Mouse (Mus musculus) adipocyte (in vitro differentiated cells): ENCODE data around the gene Flt1.
"Not testable (repeated sequence)": the region's sequence is repeated elsewhere in the genome, so short reads cannot be mapped to it uniquely, and the experiment has no call there.

Experiments used
- DNase-seq: peaks from one replicate; pipeline ENCODE4 v3.0.0-alpha.2; 2016; ENCODE audit warnings: low spot score

Gene Flt1

DNA sequence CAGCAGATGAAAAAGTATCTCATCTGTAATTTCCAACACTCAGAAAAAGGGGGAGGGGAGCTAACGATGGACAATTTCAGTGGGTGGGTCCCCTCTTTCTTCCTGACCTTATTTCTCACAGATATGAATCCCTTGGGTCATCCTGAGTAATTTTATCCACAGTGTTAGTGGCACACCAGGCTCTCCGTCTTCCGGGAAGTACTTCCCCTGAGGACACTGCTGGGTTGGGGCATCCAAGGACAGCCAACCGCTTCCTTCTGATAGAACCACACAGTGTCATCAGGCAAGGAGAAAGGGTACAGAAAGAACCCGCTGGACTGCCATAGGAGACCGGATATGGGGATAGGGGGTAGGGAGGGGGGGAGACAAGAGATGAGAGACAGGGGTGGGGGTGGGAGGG is 111.2 kb downstream of the Flt1 start:
- no peak for DNase-seq

DNA sequence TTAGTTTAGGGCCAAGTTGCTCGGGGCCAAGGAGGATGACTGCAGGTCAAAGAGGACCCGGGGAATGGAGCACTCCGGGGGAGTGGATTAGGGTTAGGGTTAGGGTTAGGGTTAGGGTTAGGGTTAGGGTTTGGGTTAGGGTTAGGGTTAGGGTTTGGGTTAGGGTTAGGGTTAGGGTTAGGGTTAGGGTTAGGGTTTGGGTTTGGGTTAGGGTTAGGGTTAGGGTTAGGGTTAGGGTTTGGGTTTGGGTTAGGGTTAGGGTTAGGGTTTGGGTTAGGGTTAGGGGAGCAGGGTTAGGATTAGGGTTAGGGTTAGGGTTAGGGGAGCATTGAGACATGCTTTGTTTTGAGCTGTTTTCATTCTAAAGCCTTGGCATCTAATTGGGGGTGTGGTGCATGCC is 114.5 kb downstream of the Flt1 start:
- not testable (repeated sequence) for DNase-seq

DNA sequence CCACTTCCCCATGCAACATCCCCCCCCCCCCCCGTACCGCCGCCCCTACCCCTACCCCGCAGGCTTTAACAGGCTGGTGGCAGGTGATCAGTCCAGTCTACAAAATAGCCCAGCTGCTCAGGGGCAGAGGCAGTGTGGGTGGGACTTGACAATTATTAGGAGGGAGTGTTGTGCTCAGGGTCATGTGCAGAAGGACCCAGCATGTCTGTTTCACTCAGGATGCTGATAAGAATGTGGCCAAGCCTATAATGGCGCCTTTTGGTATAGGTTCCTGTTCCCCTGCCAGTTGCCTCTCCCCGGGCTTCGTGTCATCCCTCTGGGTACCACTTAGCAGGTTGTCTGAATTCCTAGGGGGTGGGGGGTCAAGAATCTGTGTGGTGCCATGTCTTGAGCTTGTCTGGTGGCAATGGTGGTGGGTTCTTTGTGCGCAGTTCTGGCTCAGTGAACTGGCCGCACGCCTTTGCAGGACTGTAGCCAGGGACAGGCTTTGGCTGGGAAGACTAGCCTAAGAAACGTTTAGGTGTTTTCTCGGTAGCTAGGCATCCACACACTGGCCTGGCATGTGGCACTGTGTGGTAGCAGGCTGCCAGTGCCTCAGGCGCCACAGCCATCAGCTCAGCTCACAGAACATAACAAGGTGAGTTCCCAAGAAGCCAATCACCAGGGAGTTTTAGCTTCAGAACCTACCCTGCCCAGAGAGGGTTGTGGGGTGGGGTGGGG is 118.4 kb downstream of the Flt1 start:
- DNase-seq: no peak

DNA sequence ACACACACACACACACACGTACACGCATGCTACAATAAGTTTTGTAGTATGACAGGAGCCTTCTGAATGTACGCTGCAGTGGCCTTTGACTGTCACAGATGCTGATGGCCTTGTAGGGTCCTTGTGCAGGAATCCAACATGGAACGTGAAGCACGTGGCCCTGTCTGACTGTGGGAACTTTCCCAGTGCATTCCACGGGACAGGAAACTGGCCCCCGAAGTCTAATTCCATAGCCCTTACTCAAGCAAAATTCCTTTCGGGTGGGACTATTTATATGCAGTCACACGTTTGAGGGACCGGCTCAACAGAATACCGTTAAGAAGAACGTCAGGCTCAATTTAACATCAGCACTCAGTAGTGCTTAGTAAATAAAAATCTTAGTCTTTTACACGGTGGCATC is 119.1 kb downstream of the Flt1 start:
- no peak for DNase-seq

DNA sequence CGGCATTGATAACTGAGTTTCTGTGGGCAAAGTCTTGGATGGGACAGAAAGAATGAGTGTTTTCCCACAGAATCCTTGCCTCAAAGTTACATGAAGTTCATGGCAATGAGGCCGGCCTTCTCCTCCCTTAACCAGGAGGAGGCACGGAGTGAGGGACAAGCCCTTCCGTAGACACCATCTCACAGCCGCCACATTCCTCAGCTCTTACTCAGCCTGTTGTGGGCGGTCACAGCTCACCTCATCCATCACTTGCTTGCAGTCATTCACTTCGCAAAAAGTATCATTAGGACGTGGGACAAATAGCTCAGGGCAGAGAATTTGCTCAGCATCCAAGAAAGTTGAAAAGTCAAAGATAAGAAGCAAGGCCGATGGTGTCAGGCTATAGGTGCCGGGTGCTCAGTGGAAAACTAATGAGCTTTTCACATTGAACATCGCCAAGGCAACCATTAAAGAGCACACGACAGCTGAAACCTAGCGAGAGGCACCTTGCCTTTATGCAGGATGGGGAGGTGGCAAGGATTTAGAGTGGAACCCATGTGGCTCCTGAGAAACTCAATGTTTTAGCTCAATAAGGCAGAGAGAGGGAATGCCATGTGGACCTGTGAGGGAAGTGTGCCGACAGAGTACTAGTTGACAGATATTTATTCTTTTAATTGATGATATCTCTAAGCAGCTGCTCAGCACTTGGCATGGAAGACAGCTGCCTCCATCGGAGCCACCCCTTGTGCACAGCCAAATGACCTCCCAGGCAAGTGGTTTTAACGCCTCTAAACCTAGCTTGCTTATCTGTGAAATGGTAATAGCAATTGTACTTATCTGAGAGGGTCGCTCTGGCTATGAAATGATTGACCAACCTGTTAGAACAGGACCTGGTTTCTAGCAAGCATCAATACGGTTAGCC is 124.1 kb downstream of the Flt1 start:
- no peak for DNase-seq

DNA sequence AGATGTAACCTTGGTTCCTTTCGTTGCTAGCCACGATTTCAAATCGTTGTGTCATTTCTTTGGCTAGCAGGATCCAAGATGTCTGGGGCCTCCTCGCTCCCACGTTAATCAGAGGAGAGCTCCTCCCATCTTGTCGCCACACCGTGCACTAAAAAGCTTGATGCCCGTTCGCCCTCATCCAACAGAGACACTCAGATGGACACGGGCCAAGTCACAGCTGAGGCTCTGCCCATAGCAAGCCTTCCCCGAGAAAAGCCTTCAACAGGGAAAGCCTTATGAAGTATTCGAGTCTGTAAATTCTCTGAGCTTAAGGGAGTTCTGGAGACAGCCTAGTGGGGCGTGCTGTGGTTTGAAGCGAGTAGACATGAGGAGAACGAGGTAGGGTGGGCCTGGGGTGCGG is 128.0 kb downstream of the Flt1 start:
- DNase-seq: no peak

DNA sequence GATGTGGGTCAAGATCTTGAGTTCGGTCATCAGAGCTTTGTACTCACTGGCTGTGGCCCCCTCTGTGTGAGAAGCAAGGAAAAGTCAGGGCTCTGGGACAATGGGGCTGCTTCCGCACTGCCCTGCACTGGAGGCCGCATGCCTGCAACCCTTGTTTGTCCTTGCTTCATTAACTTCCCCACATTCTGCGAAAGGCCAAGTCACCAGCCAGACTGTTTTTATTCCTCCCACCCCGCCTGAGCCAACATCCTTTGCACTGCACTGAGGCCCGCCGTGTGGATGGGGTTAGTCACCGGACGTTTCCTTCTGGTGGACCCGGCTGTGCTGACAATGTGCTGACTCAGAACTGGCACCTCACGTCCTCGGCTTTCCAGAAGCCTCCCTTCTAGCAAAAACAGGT is 136.0 kb downstream of the Flt1 start:
- DNase-seq: no peak

DNA sequence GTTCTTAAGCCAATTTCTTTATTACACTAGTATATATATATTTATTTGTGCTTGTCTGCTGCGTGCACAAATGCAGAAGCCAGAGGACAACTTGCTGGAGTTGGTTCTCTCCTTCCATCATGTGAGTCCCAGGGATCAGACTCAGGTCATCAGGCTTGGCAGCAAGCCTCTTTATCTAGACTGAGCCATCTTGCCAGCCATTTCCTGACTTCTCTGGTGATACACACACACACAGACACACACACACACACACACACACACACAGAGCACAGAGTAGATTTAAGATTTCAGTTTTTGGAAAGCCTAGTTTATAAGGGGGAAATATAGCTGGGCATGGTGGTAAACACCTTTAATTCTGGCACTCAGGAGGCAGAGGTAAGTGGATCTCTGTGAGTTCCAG is 140.7 kb downstream of the Flt1 start:
- DNase-seq: peak; percentile 24

DNA sequence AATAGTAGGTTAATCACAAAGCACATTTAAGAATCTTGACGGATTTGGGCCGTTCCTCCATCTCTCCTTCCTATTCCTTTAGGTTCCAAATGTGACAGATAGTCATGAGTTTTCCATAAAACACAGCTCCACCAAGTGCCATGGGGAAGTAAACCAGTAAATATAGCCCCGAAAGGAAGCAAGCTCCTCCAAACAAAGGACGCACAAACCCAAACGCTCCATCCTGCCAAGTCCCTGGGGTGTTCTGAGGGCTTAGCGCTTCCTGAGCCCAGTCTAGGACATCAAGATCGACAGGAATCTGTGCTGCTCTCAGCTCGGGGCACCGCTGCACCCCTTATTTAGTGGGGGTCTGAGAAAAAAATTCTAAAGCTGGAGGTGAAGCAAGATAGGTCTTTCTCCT is 141.2 kb downstream of the Flt1 start:
- DNase-seq: no peak

DNA sequence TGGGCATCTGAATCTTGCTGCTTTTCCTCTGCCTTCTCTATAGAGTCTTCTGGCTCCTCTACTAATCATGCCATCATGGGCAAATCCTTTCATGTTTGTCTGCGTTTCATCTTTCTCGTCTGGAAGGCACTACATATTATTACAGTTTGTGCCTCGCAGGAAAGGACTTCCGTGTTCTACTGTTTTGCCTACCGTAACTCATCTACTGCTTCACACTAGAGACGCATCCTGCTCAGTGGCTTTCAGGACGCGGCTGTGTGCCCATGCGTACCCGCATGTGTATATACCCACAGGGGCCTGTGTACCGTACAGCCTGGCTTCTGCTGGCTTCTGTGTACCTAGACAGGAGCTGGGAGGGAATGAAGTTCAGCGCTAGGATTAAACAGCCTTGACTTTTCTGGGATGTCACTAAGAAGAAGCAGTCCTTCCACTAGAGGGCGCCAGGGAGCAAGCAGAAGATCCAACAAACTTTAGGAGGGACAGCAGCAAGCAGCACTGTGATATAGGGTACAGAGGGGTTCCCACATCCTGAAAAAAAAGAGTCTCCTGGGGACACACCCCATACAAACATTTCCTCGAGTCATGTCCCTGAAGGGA is 142.0 kb downstream of the Flt1 start:
- peak; percentile 77 for DNase-seq

DNA sequence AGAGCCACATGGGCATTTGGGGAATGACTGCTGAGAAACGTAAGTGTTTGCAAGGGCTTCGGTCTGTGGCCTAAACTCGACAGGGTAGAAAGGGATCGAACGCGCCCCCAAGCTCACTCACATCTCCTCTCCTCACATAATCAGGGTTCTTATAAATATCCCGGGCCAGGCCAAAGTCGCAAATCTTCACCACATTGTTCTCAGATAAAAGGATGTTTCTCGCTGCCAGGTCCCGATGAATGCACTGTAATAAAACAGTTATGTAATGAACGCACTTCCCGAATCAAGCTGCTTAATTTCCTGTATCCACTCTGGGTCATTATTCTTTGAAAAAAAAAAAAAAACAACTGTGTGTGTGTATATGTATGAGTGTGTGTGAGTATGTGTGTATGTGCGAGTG is 145.6 kb downstream of the Flt1 start:
- DNase-seq: no peak

DNA sequence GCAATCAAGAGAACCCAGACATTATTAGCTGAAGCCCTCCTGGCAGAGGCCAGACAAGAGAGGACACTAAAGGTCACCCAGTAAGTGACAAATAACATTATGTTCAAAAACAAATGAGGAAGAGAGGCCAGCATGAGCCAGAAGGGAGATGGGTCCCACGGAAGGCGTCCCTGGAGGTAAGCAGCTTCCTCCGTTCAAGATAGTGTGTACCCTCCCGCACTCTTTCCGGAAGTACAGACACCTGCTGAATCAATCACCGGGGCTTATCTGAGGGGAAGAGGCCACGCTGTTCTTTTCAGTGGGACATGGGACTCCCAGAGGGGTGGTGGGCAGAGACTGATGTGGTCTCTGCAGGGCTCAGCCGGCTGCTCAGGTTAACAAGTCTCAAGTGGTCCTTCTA is 146.1 kb downstream of the Flt1 start:
- DNase-seq: no peak

DNA sequence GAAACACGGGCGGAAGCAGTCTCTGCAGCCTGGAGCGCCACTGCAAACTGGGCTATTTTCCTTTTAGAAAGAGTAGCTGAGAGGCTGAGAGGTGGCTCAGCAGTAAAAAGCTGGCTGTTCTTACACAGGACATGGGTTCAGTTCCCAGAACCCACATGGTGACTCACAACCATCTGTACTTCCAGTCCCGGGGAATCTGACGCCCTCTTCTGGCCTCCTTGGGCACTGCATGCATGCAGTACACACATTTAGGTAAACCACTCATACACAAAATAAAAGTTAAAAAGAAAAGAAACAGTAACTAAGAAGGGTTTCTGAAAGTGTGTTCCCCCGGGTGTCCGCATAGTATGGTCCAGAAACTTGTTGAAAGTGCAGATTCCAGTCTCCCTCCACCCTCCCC is 146.7 kb downstream of the Flt1 start:
- no peak for DNase-seq

DNA sequence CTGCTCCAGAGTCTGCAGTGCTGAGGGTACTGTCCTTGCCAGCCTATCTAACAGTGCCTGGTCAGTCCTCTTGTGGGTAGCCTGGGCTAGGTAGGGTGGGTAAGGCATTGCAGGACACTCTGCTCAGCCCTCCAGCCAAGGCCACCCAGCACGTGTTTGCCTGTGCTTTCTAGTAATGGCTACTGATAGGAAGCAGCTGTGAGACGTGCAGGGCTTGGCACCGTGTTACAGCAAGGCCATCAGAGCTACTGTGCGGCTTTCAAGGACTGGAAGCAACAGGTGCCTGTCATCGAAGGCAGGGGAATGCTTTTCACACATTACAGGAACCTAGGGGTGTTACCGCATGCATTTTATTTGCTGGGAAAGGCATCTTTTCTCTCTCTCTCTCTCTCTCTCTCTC is 148.8 kb downstream of the Flt1 start:
- no peak for DNase-seq

DNA sequence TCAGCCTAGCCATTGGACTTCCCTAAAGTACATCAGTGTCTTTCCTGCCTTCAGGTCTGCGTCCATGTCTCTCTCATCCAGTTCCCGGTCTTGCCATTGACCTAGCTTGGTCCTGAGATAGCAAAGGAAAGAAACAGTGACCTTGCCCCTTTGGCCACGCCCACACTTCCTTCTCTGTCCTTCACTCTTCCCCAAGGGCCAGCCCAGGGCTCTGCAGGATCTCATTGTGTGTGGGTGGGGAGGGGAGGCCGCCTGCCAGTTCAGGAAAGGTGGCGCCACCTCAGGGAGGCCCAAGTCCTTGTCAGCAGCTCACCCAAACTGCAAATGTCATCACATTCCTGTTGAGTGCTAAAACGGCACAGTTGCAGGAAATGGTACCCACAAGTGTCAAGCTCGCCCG is 151.3 kb downstream of the Flt1 start:
- no peak for DNase-seq

DNA sequence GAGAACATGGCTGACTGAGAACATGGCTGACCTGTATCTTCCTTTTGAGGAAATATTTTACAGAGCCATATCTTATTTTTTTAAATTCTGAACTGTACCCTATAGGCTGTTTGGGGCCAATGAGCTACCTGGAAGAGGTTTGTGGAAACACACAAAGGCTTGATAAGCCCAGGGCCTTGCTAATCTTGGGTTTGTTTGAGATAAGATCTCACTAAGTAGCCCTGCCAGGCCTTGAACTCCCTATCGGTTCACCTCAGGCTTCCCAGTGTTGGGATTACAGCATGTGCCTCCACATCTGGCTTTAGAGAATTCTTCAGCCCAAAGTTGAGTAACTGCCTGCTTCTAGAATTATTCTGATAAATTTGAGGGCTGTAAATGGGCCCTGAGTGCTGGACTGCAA is 152.3 kb downstream of the Flt1 start:
- no peak for DNase-seq

DNA sequence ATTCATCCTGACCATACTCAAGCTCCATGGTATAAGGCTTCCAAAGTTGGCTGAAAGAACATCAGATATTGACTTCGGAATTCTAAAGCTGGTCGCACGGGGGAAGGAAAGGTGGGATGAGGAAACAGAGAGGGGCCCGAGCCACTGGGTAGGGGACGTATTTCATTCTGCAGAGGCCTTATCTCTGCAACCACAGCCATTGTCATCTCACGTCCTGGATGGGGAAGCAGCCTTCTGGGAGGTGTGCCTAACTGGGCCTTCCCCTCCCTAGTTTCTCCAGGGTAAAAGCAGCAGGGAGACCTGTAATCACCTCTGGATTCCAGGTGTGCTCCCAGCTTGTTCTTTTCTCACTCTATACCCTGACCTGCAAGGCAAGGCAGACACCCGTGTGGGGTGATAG is 153.1 kb downstream of the Flt1 start:
- no peak for DNase-seq

DNA sequence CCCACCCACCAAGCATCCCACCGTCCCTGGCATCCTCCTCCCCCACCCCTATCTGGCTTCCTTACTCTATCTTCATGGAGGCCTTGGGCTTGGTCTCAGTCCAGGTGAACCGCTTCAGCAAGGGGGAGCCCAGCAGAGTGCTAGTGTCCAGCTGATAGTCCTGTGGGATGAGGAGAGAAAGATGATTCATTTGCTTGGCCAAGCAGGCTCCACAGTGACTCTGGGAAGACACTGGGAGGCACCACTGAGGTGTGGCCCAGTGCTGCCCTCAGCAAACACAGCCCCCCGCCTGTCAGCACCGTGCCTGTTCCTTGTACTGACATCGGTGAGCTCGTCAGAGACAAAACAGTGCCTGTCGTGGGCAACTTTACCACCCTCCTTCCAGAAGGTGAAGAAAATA is 159.5 kb downstream of the Flt1 start:
- no peak for DNase-seq

DNA sequence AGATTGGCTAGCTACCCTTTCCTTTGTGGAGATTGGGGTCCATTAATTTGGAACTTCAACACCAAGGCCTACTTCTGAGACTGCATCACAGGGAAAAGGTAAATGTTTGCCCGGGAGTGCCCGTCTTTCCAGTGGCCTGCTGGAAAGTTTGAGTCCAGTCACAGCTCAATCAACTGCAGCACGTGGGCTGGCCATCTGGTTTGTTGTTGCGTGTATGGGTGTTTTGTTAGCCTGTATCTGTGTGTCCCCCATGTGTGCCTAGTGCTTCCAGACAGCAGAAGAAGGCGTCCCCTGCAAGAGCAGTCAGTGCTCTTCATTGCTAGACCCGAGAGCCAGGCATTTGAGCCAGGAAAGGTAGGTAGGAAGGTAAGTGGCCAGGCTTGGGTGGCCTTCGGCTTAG is 160.4 kb downstream of the Flt1 start:
- no peak for DNase-seq

DNA sequence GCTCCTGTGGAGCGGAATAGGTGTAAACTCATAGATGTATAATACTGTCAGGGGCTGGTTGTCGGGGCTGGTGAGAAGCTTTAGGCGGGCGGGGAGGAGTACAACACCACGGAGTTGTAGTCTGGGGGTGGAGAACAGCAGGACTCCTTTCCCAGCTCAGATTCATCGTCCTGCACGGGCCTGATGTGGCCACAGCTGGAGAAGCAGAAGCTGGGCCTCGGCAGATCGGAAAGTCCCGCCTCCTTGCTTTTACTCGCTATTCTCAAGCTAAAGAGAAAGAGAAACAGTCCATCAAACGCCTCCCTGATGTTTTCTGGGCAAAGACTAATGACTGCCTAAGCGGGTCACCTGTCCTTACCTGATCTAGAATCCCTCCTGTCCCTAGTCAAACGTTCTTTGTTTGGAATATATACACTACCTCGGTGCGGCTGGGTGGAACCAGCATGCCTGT is 161.6 kb downstream of the Flt1 start:
- DNase-seq: no peak

DNA sequence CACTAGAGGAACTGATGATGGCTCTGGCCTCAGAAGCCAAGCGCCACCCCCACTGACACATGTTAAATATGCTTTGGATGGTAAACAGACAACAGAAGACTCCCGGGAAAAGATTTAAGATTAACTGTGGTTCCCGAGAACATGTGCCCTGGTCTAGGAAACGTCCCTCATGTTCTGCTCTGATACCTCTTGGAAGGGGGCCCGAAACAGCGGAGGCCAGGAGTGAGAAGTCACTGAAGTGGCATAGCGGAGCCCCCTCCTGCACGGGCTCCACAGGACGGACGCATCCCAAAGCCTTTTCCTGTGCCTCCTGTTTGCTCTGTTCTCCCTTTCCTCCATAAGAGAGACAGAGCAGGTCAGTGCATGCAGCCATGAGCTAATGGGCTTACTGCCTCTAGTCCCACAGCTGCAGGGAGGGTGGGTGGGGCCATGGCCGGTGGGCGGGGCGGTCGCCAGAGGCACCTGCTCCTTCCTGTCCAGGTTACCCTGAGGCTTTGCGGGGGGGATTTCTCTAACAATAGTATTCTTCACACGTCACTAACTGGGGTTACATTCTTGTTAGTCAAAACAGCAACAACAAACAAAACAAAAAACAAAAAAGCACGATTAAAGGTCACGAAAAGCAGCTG is 162.2 kb downstream of the Flt1 start:
- DNase-seq: no peak

DNA sequence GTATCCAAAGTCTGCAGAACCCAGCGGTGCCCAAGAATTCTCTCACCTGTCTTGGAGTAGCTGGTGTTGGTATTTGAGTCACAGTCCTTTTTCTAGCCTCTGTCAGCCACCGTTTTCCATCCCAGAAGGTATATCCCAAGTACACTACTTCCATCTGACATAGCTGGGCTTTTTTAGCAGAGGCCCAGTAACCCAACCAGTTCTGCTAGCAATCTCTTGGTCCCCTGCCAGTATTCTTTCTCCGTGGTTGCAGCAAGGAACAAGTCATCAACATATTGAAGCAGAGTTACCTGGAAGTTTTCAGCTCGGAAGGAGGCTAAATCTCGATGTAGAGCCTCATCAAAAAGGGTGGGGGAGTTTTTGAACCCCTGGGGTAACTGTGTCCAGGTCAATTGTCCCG is 168.2 kb downstream of the Flt1 start:
- not testable (repeated sequence) for DNase-seq
